Mouse (Mus musculus): ENCODE results near the gene Pabpn1l.

Pabpn1l gene

DNA sequence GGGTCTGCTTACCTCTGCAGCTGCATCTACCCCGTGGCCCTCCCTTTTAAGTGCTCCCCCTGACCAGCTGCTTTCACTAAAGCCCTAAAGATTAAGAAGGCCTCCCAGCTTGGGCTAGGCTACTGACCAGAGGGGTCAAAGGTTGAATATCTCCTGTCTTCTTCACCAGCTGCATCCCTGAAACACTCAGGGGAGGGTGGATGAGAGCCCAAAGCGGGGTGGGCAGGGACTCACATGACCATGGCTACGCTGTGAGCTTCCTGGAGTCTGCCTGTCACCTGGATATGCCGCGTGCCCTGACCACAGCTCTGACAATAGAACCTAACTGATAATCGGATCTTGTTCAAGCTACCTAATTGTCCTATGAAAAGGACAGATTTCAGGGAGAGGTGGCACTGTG is at the start of gene Pabpn1l:
Gene Pabpn1l, minus strand, starts transcription at position 13 of the 400 bp plus-strand sequence.
- DNase-seq (ENCODE audit: low spot score): no peak

DNA sequence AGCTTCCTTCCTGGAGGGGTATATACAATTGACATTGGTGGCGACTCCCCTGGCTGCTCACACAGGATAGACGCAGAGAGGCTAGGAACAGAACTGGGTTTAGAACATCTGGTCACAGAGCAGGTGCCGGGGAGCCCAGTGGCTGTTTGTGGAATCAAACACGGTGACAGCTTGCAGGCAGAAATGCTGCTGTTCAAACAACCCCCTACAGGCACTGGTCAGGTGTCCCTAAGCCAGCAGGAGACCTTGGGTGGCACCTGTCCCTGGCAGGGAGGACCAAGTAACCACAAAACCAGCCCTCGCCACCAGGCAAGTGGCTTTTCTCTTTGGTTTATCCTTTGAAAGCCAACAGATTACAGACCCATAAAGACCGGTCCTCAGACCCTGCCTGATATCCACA is 49.4 kb upstream of the Pabpn1l start:
- no peak for DNase-seq (ENCODE audit: low spot score)

DNA sequence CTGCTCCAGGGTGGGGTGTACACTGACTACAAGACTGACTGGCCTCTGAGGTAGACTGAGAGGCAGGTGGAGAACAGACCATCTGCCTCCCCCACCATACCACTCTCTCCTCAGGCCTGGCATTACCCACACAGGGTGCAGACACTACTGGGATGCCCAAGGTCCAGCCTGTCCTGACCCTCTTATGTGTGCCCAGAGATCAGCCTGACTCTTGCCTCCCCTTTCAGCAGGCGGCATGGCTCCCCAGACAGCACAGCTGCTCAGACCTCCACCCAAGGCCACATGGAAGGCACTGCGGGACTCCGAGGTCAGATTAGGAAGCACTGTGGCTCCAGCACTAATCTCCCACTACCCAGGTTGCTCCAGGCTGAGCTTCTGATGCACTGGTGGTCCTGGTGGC is 48.2 kb upstream of the Pabpn1l start:
- DNase-seq (ENCODE audit: low spot score): peak; percentile 50

DNA sequence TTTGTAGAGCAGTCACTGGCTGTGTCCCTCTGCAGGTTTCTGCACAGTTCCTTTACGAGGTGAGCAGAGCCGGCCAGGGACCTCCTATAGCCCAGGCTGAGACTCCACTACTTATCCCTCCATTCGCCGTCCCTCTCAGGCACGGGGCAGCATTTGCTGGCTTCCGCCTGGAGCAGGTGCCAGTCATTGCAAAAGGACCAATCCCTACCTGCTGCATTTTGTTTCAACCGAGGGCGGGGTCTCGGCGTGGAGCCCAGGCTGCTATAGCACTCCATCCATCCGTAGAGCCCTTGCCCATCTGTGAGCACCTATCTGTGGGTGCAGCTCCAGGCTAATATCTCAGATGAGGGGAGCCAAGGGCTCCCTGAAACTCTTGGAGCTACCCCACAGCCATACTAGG is 47.5 kb upstream of the Pabpn1l start:
- DNase-seq (ENCODE audit: low spot score): no peak

DNA sequence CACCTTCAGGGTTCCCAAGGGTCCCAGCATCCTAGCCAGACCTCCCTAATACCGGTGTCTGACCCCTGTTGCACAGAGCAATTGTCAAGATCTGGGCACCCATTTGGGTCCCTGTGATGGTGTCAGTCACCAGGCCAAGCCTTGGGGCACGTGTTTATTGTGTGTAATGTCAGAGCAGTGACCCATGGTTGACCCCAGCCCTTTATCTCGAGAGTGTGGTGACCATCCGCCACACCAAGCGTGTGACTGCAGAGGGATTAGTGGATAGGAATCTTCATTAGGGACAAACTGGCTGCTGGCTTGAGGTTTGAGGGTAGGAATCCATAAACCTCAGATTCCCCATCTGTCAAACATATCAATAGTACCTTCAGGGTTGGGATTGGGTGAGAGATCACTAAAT is 46.8 kb upstream of the Pabpn1l start:
- DNase-seq (ENCODE audit: low spot score): no peak

DNA sequence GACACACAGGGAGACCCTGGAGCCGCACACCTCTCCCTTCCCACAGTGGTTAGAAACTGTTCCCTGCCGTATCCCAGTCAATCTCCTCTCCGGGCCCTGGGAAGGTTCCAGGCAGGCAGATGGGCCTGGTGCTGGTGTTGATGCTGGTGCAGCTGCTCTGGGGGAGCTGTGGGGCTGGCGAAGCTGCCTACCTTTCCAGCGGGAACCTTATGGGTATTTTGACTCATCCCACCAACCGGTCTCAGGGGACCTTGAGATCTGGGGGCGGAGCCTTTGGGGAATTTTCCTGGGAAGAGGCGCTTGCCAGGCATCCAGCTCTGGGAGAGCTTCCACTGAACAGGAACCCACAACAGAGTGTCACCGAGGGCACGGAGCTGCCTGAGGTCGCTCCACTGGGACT is 45.3 kb upstream of the Pabpn1l start:
- DNase-seq (ENCODE audit: low spot score): no peak

DNA sequence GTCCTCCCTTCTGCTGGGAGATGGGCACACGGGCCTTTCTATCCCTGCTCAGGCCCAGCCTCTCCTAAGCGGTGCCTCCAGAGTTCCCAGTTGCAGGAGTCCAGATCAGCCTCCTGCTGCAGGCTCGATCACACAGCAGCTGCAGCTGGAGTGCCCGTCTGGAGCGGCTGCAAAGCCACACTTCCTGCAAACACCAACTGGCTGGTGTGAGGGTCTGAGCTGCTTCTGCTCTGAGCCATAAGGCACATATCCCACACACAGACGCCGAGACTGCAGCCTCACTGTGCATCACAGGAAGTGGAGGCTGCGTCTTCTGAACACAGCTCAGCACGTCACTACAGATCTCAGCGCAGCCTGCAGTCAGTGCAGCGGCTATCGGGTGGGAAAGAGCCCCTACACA is 44.3 kb upstream of the Pabpn1l start:
- no peak for DNase-seq (ENCODE audit: low spot score)

DNA sequence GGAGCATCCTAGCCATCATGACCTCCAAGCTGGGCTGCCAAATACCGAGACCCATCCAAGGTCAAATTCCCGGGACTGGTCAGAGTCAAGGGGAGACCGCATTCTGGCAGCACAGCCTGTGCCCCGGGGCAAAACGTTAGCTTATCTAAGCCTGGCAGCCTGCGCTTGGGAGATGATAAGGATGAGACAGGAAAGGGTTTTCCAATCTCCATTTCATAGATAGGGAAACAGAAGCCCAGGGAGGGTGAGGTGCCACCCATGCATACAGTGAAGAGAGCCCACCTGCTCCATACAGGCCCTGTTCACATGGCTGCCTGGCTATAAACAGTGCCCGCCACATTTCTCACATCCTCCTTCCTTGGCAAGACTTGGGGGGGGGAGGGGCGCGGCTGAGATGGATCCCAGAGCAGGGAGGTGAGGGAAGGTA is 43.8 kb upstream of the Pabpn1l start:
- DNase-seq (ENCODE audit: low spot score): peak; percentile 77

DNA sequence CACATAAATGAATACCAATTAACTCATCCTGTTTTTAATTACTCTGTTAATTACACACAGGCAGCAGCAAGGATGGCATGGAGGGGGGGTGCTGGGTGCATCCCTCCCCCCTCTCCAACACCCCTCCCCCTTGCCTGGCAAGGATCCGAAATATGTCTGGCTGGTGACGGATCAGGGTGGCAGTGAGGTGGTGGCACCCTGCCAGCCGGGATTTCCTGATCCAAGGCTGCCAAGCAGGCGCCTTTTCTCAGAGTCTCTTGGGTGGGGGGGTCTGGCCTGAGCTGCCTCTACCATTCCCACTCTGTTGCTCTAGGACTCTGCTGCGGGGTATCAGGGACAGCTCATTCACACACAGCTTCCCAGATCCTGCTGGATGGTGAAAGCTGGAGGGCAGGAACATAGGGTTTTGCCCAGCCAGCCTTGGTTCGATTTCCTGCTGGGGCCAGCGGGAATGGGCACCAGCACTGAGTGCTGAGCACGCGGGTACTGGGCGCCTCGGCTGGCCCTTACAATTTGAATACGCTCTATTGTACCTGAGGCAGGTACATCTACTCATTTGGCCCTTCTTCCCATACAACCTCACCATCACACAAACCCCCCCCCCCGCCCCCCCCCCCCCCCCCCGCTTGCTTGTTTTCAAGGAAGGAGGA is 43.3 kb upstream of the Pabpn1l start:
- DNase-seq (ENCODE audit: low spot score): peak; percentile 72

DNA sequence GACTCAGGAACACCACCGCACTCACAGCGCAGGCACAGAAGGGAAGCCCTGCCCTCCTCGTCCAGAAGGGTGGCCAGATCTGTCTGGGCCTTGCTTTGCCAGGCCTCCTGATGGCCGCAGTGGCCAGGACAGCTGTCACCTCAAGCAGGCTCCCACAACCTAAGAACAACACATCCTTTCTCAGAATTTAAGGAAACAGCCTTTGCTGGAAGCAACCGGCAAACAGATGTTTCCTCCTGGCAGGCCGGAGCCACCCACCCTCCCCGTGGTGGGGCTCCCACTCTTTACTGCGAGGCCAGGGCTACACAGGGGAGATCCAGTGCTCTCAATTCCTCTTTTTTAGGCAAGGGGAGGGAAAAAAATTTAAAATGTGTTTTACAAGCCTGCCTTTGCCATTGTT is 42.7 kb upstream of the Pabpn1l start:
- peak; percentile 32 for DNase-seq (ENCODE audit: low spot score)

DNA sequence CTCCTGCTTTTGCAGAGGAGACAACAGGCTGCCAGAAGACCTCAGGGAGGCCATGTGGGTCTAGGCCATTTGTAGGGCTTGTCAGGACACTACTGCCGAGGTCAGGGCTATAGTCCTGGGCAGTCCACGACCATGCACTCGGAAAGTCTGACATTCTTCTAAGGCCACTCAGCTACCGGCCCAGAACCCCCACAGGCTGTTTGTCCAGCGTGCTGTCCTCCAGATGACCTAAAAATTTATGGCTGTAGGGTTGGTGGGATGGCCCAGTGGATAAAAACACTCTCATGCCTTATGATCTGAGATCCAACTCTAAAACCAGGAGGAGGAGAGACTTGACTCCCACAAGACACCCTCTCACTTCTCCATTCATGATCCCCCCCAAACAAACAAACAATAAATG is 41.1 kb upstream of the Pabpn1l start:
- DNase-seq (ENCODE audit: low spot score): no peak

DNA sequence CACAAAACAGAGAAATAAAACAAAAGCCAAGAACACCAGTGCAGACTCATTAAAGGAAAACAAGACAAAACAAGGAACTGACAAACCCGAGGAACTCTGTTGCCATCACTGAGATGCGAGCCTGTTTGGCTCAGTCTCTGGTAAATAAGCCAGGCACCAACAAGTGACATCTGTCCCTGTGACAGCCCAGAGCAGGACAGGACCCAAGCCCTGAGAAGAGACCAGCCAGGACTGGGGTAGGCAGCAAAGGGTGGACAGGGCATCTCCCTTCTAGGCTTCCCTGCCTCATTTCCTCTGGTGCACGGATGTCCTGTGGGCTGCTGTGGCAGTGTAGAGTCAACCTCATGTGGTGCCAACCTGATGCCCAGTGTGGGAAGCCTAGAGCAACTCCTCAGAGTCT is 40.6 kb upstream of the Pabpn1l start:
- no peak for DNase-seq (ENCODE audit: low spot score)

DNA sequence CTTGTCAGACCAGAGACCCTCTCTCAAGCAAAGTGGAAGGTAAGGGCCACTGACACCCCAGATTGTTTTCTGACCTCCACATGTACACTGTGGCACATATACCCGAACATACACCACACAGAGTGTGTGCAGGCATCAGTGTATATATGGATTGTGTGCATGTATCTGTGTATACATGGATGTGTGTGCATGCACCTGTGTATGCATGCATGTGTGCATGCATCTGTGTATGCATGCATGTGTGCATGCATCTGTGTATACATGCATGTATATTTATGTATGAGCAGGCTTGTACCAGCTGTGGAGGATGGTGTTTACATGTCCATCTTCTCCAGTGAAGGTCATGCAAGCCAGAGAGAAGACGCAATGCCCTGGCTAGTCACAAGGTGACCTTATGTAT is 39.4 kb upstream of the Pabpn1l start:
- no peak for DNase-seq (ENCODE audit: low spot score)

DNA sequence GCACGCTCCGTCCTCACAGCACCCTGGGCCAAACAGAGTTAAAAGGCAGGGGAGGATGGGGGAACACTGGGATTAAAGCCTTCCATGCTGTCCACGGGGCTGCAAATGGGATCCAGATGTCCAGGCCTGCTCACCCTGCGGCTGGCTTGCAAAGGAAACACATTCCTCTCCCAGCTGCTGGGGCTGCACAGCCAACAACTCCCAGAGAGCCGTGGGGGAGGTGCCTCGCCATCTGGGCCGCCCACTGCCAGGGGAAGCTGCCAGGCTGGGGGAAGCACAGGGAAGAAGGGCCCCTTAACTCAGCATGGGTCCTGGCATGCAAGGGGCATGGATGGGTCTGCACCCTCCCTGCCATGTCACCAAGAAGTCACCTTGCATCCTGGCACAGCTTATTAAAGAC is 38.6 kb upstream of the Pabpn1l start:
- DNase-seq (ENCODE audit: low spot score): peak; percentile 65

DNA sequence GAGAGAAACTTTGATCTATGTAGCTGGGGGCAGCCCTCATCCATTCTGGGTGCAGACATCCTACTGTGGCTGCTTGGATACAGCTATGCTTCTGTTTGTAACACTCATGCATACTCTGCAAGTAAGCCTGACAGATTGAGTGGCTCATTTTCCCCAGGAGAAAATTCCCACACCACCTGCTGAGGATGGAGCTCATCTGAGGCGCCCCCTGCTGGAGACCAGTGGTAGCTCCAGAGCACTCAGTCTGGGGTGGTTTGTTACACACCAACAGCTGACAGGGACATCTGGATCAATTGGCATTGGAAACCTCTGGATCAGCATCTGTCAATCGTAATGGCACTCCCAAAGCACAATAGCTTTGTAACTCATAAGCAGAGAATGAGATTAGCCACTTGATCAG is 37.5 kb upstream of the Pabpn1l start:
- no peak for DNase-seq (ENCODE audit: low spot score)

DNA sequence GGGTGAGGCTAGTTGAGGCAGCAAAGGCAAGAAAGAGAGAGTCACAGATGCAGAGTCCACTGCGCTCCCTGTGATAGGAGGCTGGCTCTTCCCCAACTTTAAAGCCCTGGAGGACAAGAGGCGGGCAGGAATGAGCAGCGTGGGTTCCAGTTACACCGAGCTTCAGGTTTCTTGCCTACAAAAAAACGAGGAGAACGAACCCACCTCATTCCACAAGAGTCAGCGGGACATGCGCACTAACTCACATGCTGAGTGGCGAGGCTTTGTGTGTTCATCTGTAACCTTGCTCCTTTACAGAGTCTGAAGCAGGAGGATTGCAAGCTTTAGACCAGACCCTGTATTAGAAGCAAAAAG is 36.2 kb upstream of the Pabpn1l start:
- DNase-seq (ENCODE audit: low spot score): no peak

DNA sequence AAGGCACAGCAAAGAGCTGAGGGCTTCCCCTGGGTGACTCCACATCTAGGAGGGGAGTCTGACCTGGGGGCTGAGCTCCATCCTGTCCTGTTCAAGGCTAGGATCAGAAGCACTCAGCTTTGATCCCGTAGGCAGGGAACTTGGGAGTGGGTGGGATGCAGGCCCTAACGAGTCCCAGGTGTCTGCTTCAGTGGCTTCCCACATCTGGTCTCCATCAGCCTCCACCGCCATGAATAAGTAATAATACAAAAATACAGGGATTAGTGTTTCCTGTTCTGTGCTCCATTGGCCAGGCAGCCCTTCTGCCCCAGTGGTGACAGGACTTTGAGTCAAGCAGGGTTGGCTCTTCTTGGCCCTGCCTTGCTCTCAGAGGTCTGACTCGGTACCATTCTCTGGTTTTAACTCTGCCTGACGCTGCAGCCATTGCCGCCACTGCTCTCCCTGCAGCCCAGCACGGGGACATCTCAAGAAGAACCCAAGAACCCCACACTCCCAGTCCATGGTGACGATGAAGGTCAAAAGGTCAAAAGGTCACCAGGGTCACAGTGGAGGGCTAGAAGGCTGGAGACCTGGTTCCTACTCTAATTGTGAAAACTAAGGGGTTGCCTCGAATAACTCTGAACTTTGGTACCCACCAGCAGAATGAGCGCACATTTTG is 35.7 kb upstream of the Pabpn1l start:
- DNase-seq (ENCODE audit: low spot score): no peak

DNA sequence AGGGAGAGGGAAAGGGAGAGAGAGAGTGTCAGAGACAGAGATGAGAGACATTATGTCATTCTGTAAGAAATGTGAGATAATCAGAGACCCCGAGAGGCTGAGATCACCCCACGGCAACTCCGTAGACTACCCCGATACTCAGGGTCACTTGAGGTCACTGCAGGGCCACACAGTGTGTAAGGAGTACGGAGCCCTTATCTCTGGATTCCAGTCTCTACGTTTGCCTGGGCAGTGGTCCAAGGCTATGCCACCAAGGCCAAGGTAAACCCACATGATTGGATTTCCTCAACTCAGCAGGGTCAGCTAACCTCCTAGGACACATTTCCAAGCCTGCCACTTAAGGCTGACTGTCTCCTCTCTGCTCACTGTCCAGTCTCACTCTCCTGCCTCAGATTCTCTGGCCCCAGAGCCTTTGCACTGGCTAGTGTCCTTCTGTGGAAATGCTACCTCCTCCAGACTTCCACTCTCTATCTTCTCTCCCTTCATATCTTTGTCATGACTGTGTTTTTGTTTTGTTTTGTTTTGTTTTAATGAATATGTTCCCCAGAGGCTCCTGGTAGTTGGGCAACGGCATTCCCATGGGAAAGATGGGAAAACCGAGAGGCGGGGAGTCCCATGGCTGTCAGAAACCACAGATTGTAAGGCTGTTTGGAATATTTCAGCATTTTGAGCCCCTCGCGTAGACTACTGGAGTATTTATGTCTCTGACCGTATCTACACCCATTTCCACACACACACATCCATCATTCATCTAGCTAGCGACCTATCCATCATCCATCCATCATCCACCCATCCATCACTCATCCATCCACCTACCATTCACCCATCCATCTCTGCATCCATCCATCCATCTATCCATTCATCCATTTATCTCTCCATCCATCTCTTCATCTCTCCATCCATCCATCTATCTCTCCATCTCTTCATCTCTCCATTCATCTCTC is 33.8 kb upstream of the Pabpn1l start:
- DNase-seq (ENCODE audit: low spot score): peak; percentile 73

DNA sequence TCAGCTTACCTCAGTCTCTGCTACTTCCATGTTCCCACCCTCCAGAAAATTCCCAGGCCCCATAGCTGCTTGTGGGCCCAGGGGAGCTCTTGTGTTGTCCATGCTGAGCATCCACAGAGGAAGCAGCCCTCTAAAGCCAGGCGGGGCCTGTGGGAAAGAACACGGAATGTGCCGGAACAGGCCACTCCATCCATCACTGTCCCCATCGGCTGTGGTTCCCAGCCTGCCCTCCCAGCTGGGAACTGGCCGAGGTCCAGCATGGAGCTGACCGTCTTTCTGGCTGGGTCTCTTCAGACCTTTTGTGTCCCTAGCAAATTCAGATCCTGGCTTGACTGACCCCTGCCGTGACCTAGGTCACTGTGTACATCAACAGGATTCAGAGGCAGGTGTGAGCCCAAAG is 32.2 kb upstream of the Pabpn1l start:
- peak; percentile 27 for DNase-seq (ENCODE audit: low spot score)

DNA sequence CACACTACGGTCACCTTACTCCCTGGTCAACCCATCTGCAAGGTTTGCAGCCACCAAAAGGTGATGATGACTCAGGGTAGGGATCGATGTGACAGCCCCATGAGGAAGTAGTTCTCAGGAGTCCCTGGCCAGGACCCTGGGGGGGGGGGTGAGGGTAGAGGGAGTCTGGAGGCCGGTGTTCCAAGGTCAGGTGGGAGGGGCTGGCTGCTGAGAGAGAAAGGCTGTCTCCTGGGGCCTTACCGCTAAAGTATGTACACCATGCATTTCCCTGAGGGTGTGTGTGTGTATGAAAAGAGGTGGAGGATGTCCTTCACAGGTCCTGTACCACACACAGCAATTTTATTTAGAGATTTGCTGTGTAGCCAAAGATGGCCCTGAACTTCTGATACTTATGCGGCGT is 30.1 kb upstream of the Pabpn1l start:
- DNase-seq (ENCODE audit: low spot score): no peak

DNA sequence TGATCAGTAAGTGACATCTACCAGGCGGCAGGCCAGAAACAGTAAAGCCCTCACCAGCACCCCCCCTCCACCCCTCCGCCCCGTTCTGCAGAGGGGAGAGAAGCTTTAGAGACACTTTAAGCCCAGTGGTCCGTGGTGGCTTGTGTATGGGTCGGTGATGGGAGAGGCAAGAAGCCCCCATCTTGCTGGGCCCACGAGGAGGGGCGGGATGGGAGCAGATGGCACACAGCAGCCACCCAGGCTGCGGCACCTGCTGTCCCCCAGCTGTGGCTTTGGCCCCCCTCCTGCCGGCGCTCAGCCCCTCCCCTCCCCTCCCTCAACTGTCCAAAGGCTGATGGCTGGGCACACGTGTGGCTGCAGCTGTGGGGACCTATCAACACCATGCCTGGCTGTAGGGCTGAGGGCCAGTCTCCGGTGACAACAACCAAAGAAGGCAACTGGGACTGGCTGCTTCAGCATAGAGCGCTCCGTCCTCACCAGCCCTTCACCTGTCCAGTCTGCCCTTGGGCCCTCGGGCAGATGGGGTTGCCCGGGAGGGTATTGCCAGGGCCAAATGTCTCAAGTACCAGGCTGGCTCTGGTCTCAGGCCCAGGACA is 28.9 kb upstream of the Pabpn1l start:
- no peak for DNase-seq (ENCODE audit: low spot score)

DNA sequence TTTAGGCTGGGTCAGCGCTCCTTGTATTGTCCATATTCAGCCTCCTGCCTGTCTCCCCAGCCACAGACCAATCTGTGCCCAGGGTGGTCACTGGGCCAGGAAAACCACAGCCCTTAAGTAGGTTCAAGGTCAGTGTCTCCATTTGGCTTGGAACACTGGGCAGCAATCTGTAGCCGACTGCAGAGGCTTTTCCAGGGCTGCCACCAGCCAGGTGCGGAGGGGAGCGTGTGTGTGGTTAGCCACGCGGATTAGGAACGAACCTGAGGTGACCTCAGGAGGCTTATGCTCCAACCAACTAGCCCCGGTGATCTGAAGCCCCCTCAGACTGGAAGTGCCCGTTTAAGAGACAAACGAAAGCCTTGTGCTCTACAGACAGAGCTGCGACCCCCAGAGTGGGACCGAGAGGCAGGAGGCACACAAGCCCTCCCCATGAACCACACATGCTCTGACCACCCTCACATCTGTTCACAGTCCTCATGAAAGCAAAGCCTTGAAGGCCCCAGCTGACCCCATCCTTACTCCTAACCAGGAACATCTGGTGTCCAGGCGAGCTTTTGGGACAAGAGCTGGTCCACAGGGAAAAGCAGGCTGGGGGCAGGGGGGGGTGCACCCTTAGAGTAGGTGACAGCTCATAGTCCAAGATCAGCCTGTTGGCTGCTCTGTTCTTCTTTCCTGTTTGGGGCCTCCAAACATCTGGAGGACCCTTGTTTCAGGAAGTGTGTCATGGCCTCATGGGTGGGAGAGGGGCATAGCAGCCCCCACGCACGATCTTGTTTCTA is 25.8 kb upstream of the Pabpn1l start:
- DNase-seq (ENCODE audit: low spot score): no peak
